Mouse (Mus musculus): Measurements from ENCODE around the gene B4galt2.

The B4galt2 gene

DNA sequence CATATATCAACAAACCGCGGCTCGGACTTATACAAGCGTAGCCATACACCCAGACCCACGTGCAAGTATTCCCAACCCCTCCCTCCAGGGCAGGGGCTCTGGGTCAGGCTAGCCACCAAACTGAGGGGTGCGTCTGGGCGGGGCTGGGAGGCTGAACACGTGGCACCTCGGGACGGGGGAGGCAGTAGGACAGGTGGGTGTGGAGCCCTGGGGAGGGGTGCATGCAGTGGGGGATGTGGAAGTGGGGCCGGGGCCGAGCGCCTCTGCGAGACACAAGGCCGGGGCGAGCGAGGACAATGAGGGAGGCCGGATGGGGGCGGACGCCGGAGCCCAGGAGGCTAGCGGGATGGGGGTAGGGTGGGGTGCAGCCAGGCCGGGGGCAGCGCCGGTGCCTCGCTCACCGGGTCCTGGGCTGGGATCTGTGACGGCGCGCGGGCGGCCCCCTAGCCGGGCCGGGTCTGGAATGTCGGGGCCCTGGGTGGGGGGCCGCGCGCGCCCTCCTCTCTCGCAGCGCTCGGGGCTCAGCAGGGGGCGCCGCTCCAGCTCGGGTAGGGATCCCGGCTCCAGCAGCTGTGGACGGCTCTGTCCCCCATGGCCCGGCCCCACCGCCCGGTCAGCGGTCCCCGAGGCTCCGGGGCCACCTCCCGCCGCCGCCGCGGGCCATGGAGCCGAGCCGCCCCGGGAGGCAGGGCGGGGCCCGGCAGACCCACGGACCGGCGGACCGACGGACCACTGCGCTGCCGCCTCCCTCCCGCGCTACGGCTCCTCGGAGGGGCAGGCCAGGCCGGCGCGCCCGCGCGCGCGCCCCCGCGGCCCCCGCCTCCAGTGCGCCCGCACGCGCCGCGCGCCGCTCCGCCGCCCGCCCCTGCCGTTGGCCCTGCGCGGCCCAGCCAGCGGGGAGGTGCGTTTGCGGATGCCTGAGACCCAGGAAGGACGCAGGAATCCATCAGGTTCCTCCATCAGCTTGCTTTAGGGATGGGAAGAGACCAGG is at the start of gene B4galt2:
TSS of gene B4galt2 (minus strand) at position 787 of the 991 bp plus-strand sequence.
- in situ Hi-C loops (cut with MboI, MseI) = no loop called here

DNA sequence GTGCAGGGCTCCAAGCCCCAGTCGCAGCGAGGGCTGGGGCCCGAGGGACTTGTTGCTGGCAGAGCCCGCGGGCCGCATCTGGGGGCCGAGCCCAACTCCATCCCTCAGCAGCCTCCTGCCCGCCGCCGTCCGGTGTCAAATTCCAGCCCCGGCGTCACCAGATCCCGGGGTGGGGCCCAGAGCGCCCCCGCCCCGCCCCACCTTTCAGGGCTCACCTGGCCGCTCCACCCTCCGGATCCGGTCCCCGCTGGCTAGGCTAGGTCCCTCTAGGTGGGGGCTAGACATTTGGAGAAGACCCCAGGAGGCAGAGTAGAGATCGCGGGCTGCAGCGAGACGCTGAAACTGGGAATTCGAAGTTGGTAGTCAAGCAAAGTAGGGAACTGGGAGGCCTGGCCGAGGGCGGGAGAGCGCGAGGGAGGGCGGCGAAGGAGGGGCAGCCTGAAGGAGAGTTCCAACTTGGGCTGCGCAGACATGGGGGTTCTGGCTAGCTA is 46.1 kb upstream of the B4galt2 start, which contains the start of gene Artn:
TSS of gene Artn (minus strand) at position 373 of the 491 bp plus-strand sequence.
- in situ Hi-C loops (cut with MboI, MseI) = loop anchor here (5.0 kb wide), 1 partner anchor 158 kb away; no protein-coding TSS in a partner anchor

DNA sequence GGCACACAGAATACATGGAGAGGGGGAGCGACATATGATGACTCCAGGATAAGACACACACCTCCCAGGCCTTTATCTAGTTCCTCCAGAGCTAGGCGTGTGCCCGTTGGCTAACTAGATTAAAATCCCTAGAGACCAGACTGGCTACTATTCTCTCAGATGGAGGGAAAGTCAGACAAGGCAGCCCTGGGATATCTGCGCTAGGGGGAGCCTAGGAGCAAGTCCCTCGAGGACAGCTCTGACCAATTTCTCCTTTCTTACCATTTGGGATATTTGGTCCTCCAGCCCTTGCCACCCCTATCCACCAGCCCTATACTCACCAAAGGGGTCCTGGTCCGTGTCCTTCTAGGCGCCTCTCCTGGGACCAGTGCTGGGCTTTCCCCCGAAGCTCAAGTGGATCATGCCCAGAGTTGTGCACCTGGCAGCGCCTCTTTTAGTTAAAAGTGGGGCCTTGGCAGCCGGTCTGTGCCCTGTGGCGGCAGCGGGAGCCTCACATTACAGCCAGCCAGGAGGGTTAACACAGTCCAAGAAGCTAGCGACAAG is 45.5 kb upstream of the B4galt2 start:
- in situ Hi-C loops (cut with MboI, MseI) = loop anchor here (5.0 kb wide), 1 partner anchor 159 kb away; no protein-coding TSS in a partner anchor

DNA sequence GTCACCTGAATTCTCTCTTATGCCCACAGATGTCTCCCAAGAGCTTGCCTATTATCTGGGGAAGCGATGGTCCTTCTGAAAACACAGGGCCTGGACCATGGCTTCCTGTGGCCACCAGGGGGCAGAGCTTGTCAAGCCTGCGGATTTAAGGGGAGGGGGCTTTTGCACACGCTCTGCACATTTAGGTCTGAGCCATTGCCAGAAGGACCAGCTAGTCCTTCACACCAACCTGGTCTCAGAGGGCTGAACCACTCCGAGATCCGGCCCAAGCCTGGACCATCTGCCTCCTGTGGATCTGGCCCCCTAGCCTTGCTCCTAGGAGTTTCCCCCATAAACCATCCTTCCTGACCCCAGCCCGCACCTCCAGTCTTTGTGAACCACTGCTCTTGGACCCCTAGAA is 44.9 kb upstream of the B4galt2 start:
- in situ Hi-C loops (cut with MboI, MseI) = loop anchor here (5.0 kb wide), 1 partner anchor 159 kb away; no protein-coding TSS in a partner anchor

- in situ Hi-C loops (cut with MboI, MseI) = loop anchor here (5.0 kb wide), 1 partner anchor 160 kb away; no protein-coding TSS in a partner anchor
These were observed 43.5 kb upstream of the B4galt2 start for GRCm38 (mm10) chr4:117926545-117927482.

GRCm38 (mm10) chr4:117924916-117925315 is 41.6 kb upstream of the B4galt2 start:
- in situ Hi-C loops (cut with MboI, MseI) = loop anchor here (5.0 kb wide), 1 partner anchor 162 kb away; no protein-coding TSS in a partner anchor

DNA sequence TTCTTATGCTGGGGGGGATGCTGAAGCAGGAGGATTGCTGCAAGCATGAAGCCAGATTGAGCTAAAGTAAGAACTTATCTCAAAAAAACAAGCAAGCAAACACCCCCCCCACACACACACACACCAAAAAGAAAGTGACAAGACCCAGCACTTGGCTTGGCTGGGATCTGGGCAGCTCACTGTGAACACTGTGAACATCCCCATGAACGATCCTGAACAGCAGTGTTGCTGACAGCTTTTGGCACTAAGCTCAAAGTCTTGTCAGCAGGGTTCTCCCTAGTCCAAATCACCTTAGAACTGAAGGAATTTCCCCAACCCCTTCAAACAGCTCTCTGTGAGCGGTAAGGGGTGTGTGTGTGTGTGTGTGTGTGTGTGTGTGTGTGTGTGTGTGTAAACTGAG is 40.2 kb upstream of the B4galt2 start:
- in situ Hi-C loops (cut with MboI, MseI) = no loop called here

DNA sequence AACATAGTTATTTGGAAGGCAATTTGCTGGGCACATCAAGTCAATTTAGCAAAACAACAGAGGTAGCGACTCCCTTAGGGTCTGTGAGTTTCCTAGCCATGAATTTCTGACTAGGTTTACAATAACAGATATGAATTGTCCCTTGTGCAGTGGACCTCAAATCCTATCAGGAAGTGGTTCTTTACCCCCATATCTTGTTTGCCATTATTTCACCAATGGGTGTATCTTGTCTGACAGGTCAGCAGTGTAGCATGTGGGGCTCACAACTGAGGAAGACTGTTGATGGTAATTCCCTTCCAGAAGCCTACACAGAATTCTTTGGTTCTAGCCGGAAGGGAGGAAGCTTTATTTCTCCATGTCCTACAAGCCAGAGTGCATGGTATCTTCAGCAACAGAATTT is 38.1 kb upstream of the B4galt2 start:
- in situ Hi-C loops (cut with MboI, MseI) = no loop called here

- in situ Hi-C loops (cut with MboI, MseI) = no loop called here
These were observed 35.5 kb upstream of the B4galt2 start for GRCm38 (mm10) chr4:117918762-117919161.

GRCm38 (mm10) chr4:117918261-117918660 is 35.0 kb upstream of the B4galt2 start:
- in situ Hi-C loops (cut with MboI, MseI) = no loop called here

DNA sequence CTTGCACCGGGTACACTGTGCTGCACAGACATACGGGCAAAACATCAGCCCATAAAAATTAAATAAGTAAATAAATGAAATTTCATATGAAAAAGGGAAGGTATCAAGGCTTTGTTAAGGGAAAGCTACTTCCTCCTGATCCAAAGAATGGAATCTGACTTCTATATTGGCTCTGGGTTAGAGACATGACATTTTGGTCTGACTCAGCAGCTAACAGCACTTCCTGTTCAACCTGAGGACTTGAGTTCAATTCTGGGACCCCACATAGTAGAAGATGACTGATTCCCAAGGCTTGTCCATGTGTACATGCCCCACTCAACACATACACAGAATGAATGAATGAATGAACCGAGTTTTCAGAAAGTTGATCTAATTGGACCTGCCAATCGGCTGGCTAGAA is 34.6 kb upstream of the B4galt2 start:
- in situ Hi-C loops (cut with MboI, MseI) = no loop called here

- in situ Hi-C loops (cut with MboI, MseI) = no loop called here
These were observed 34.1 kb upstream of the B4galt2 start for GRCm38 (mm10) chr4:117917402-117917801.

DNA sequence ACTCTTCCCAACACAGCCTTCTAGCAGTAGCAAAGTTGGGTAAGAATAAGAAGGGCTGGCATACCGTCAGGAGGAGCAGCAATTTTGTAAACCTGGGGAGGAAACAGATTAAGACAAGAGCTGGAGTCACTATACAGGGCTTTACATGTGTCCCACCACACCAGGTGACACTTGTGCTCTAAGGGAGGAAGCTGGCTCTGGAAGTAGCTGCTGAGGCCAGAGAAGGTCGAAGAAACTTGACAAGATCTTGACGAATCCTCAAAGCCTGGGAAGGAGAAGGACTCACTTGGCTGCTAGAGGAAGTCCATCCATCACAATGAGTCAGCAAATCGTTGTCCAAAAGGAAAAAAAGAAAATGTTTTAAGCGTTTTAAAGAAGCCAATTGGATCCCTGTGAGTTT is 33.1 kb upstream of the B4galt2 start:
- in situ Hi-C loops (cut with MboI, MseI) = no loop called here

DNA sequence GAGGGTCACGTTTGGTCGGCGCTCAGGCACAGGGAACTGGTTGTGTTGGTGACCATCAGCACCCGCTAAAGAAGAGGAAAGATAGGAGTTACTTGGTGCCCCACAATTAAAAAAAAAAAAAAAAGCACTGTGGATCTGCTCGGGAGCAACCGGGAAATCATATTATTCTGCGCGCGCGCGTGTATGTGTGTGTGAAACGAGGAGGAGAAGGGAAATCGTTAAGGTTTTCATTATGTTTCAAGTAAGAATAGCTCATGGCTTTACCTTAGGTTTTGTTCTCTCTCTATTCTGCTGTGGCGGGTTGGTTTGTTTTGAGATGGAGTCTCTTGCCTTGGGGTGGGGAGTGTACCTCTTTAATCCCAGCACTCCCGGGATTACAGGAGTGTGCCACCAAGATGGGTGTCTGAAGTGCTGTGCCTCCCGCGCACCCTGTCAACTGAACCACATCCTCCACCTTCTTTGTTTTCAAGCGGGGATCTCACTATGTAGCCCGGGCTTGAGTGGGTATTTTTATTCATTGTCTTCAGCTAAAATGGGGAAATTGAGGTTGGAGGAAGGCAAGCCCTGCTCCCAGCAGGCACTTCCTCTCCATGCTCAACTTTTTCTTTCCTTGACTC is 32.3 kb upstream of the B4galt2 start:
- in situ Hi-C loops (cut with MboI, MseI) = no loop called here

GRCm38 (mm10) chr4:117914591-117915442 is 31.5 kb upstream of the B4galt2 start, which contains the start of gene Ipo13:
Ipo13 (minus strand) TSS chr4:117914999.
- in situ Hi-C loops (cut with MboI, MseI) = no loop called here

GRCm38 (mm10) chr4:117914031-117914430 is 30.7 kb upstream of the B4galt2 start:
- in situ Hi-C loops (cut with MboI, MseI) = no loop called here

DNA sequence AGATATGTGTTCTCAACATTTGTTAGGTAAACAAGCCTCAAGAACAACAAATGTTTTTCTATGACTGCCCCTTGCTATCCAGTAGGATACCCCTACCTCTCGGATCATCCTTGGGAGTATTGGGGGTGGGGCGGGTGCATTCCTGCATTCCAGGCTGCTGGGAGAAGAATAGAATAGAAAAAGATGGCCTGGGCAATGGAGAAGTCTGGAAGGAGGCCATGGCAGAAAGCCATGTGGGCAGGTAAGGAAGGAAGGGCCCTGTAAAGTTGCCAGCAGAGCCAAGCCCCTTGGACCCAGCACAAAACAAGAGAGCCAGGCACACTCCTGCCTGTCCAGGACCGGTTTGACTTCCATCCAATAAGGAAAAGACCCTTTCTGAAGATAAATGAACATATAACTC is 30.1 kb upstream of the B4galt2 start:
- in situ Hi-C loops (cut with MboI, MseI) = no loop called here

GRCm38 (mm10) chr4:117912685-117913273 is 29.5 kb upstream of the B4galt2 start:
- in situ Hi-C loops (cut with MboI, MseI) = no loop called here

DNA sequence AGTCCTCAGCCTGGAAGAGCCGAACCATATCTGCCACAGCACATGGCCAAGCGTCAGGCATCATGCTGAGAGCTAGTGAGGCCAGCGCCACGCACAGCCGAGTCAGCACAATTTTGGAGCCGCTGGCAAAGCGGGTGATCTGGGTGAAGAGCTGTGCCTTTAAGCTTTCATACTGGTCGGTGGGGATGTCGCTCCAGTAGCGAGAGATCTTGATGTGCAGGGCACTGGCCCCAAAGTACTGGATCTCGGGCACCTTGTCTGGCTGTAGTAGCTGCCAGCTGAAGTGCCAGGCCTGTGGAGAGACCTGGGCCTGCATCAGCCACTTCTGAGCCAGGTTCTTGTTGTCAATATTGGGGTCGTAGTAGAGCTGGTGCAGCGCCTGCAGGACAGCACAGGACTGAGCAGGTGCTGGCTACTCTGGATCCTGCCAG is 28.9 kb upstream of the B4galt2 start:
- in situ Hi-C loops (cut with MboI, MseI) = no loop called here
